Mouse (Mus musculus): ENCODE measurements at regions not wholly inside any gene's neighbourhood (a gene's known extent, or its start where the extent isn't known, plus 50 kb on each side); places are given as distances from the start of the nearest gene placed in this dataset.

- H3K27me3 ChIP-seq (ENCODE audit: control insufficient read depth, insufficient read depth, low read length), result no peaks in the 10 kb centered on the region
- H3K9me3 ChIP-seq (ENCODE audit: control insufficient read depth, low read length), result no peaks in the 10 kb centered on the region
- ATAC-seq (ENCODE audit: insufficient read depth, low FRiP score, low TSS enrichment), result no peak
- no peak overlapping the region for H3K4me2 ChIP-seq (ENCODE audit: low read depth)
- H3K36me3 ChIP-seq (ENCODE audit: control insufficient read depth, insufficient read depth, low read length), result no peaks in the 10 kb centered on the region
- H3K4me3 ChIP-seq (ENCODE audit: low read depth, low read length), result no peak overlapping the region
- DNase-seq (ENCODE audit: low spot score), result no peak
- 0 out of 2 replicates have a peak, but pooled peaks cover 8% of the 10 kb centered on the region for H3K4me1 ChIP-seq (ENCODE audit: control insufficient read depth, insufficient read depth, low read length)
- 92% methylated on average over 6 of the region's 6 CpGs for WGBS
- H3K9ac ChIP-seq (ENCODE audit: low read length), result no peak overlapping the region
- no peak overlapping the region for H3K27ac ChIP-seq (ENCODE audit: low read depth, low read length)
Measured at GRCm38 (mm10) chr14:76787601-76788000, 230.9 kb upstream of the Serp2 start.

- no peak for ATAC-seq (ENCODE audit: insufficient read depth, low FRiP score, low TSS enrichment)
- Histone ChIP-seq H3K9me3 (ENCODE audit: control insufficient read depth, low read length) (no peaks in the 10 kb centered on the region), H3K4me3 (ENCODE audit: low read depth, low read length) (no peak overlapping the region), H3K36me3 (ENCODE audit: control insufficient read depth, insufficient read depth, low read length) (no peaks in the 10 kb centered on the region), H3K27me3 (ENCODE audit: control insufficient read depth, insufficient read depth, low read length) (no peaks in the 10 kb centered on the region), H3K4me1 (ENCODE audit: control insufficient read depth, insufficient read depth, low read length) (no peaks in the 10 kb centered on the region), H3K9ac (ENCODE audit: low read length) (no peak overlapping the region), H3K4me2 (ENCODE audit: low read depth) (no peak overlapping the region), H3K27ac (ENCODE audit: low read depth, low read length) (no peak overlapping the region)
- no peak for DNase-seq (ENCODE audit: low spot score)
- WGBS, result 87% methylated on average over 4 of the region's 4 CpGs
Measured at GRCm38 (mm10) chr14:76786214-76786613, 229.5 kb upstream of the Serp2 start.

GRCm38 (mm10) chr14:76781524-76781880, 224.8 kb upstream of the Serp2 start:
- DNase-seq (ENCODE audit: low spot score) (no peak), ATAC-seq (ENCODE audit: insufficient read depth, low FRiP score, low TSS enrichment) (no peak)
- H3K9me3 ChIP-seq (ENCODE audit: control insufficient read depth, low read length), result no peaks in the 10 kb centered on the region
- 82% methylated on average over 3 of the region's 3 CpGs for WGBS
- H3K4me3 ChIP-seq (ENCODE audit: low read depth, low read length), result no peak overlapping the region
- H3K27ac ChIP-seq (ENCODE audit: low read depth, low read length), result no peak overlapping the region
- H3K9ac ChIP-seq (ENCODE audit: low read length), result no peak overlapping the region
- H3K36me3 ChIP-seq (ENCODE audit: control insufficient read depth, insufficient read depth, low read length), result no peaks in the 10 kb centered on the region
- H3K4me2 ChIP-seq (ENCODE audit: low read depth), result no peak overlapping the region
- H3K27me3 ChIP-seq (ENCODE audit: control insufficient read depth, insufficient read depth, low read length), result no peaks in the 10 kb centered on the region
- 0 out of 2 replicates have a peak, but pooled peaks cover 2% of the 10 kb centered on the region for H3K4me1 ChIP-seq (ENCODE audit: control insufficient read depth, insufficient read depth, low read length)

GRCm38 (mm10) chr14:76780572-76781523, 224.2 kb upstream of the Serp2 start:
- Histone ChIP-seq H3K36me3 (ENCODE audit: control insufficient read depth, insufficient read depth, low read length) (no peaks in the 10 kb centered on the region), H3K4me2 (ENCODE audit: low read depth) (no peak overlapping the region), H3K9ac (ENCODE audit: low read length) (no peak overlapping the region), H3K9me3 (ENCODE audit: control insufficient read depth, low read length) (no peaks in the 10 kb centered on the region), H3K27ac (ENCODE audit: low read depth, low read length) (no peak overlapping the region), H3K4me3 (ENCODE audit: low read depth, low read length) (no peak overlapping the region), H3K4me1 (ENCODE audit: control insufficient read depth, insufficient read depth, low read length) (0 out of 2 replicates have a peak, but pooled peaks cover 2% of the 10 kb centered on the region), H3K27me3 (ENCODE audit: control insufficient read depth, insufficient read depth, low read length) (no peaks in the 10 kb centered on the region)
- 68% methylated on average over 14 of the region's 14 CpGs for WGBS
- no peak for ATAC-seq (ENCODE audit: insufficient read depth, low FRiP score, low TSS enrichment)
- DNase-seq (ENCODE audit: low spot score), result no peak

GRCm38 (mm10) chr14:76778541-76779399, 222.1 kb upstream of the Serp2 start:
- Histone ChIP-seq H3K36me3 (ENCODE audit: control insufficient read depth, insufficient read depth, low read length) (no peaks in the 10 kb centered on the region), H3K27me3 (ENCODE audit: control insufficient read depth, insufficient read depth, low read length) (no peaks in the 10 kb centered on the region), H3K9me3 (ENCODE audit: control insufficient read depth, low read length) (no peaks in the 10 kb centered on the region), H3K4me2 (ENCODE audit: low read depth) (no peak overlapping the region), H3K4me3 (ENCODE audit: low read depth, low read length) (no peak overlapping the region), H3K9ac (ENCODE audit: low read length) (no peak overlapping the region), H3K27ac (ENCODE audit: low read depth, low read length) (no peak overlapping the region), H3K4me1 (ENCODE audit: control insufficient read depth, insufficient read depth, low read length) (0 out of 2 replicates have a peak, but pooled peaks cover 2% of the 10 kb centered on the region)
- DNase-seq (ENCODE audit: low spot score) (no peak), ATAC-seq (ENCODE audit: insufficient read depth, low FRiP score, low TSS enrichment) (no peak)
- 65% methylated on average over 9 of the region's 9 CpGs for WGBS

GRCm38 (mm10) chr14:76775387-76775924, 218.8 kb upstream of the Serp2 start:
- no peak overlapping the region for H3K9ac ChIP-seq (ENCODE audit: low read length)
- no peak overlapping the region for H3K4me2 ChIP-seq (ENCODE audit: low read depth)
- no peak for DNase-seq (ENCODE audit: low spot score)
- WGBS, result 78% methylated on average over 3 of the region's 3 CpGs
- no peak overlapping the region for H3K4me3 ChIP-seq (ENCODE audit: low read depth, low read length)
- H3K27ac ChIP-seq (ENCODE audit: low read depth, low read length), result no peak overlapping the region
- no peaks in the 10 kb centered on the region for H3K9me3 ChIP-seq (ENCODE audit: control insufficient read depth, low read length)
- ATAC-seq (ENCODE audit: insufficient read depth, low FRiP score, low TSS enrichment), result no peak
- no peaks in the 10 kb centered on the region for H3K36me3 ChIP-seq (ENCODE audit: control insufficient read depth, insufficient read depth, low read length)
- H3K4me1 ChIP-seq (ENCODE audit: control insufficient read depth, insufficient read depth, low read length), result no peaks in the 10 kb centered on the region
- H3K27me3 ChIP-seq (ENCODE audit: control insufficient read depth, insufficient read depth, low read length), result no peaks in the 10 kb centered on the region

GRCm38 (mm10) chr14:76772781-76773438, 216.2 kb upstream of the Serp2 start:
- no peak overlapping the region for H3K4me2 ChIP-seq (ENCODE audit: low read depth)
- no peaks in the 10 kb centered on the region for H3K36me3 ChIP-seq (ENCODE audit: control insufficient read depth, insufficient read depth, low read length)
- 48% methylated on average over 11 of the region's 11 CpGs for WGBS
- DNase-seq (ENCODE audit: low spot score) (peak; percentile 35), ATAC-seq (ENCODE audit: insufficient read depth, low FRiP score, low TSS enrichment) (no peak; the same call in 1 of the 2 replicates)
- H3K9ac ChIP-seq (ENCODE audit: low read length), result no peak overlapping the region
- no peaks in the 10 kb centered on the region for H3K9me3 ChIP-seq (ENCODE audit: control insufficient read depth, low read length)
- no peaks in the 10 kb centered on the region for H3K27me3 ChIP-seq (ENCODE audit: control insufficient read depth, insufficient read depth, low read length)
- H3K27ac ChIP-seq (ENCODE audit: low read depth, low read length), result no peak overlapping the region
- H3K4me3 ChIP-seq (ENCODE audit: low read depth, low read length), result no peak overlapping the region
- H3K4me1 ChIP-seq (ENCODE audit: control insufficient read depth, insufficient read depth, low read length), result no peaks in the 10 kb centered on the region

GRCm38 (mm10) chr14:76770106-76770505, 213.4 kb upstream of the Serp2 start:
- whole genome bisulfite sequencing, result 91% methylated on average over 7 of the region's 7 CpGs
- Histone ChIP-seq H3K36me3 (ENCODE audit: control insufficient read depth, insufficient read depth, low read length) (no peaks in the 10 kb centered on the region), H3K9ac (ENCODE audit: low read length) (no peak overlapping the region), H3K4me3 (ENCODE audit: low read depth, low read length) (no peak overlapping the region), H3K4me1 (ENCODE audit: control insufficient read depth, insufficient read depth, low read length) (peaks cover 4% of the 10 kb centered on the region), H3K9me3 (ENCODE audit: control insufficient read depth, low read length) (no peaks in the 10 kb centered on the region), H3K4me2 (ENCODE audit: low read depth) (no peak overlapping the region), H3K27me3 (ENCODE audit: control insufficient read depth, insufficient read depth, low read length) (no peaks in the 10 kb centered on the region), H3K27ac (ENCODE audit: low read depth, low read length) (no peak overlapping the region)
- DNase-seq (ENCODE audit: low spot score) (no peak), ATAC-seq (ENCODE audit: insufficient read depth, low FRiP score, low TSS enrichment) (no peak)
